Mouse (Mus musculus): ENCODE data around the gene Olfr347.

The Olfr347 gene

DNA sequence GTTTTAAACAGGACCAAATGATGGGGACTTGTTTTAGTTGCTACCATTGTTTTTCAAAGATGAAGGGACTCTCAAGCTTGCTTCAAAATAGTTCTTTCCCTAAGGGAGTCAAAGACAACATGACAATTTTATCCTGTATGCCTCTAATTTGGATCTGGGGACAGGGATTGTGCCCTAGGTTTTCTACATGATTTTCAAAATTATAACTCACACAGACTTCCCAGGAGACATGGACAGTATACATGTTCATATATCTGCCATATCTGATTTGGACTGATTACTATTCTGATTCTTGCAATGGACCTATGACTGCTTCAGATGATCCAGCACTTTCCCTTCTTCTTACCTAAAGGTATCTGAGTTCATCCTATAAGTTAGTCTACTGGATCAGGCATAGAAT lies at the start of gene Olfr347:
Olfr347 (plus strand) TSS at position 301 of the 400 bp plus-strand sequence.

GRCm38 (mm10) chr2:36685488-36685887 lies 46.2 kb upstream of the Olfr347 start, which contains the start of gene Olfr346:
TSS of gene Olfr346 (plus strand) at chr2:36685788.
- 85% methylated on average over 1 of the region's 1 CpGs for WGBS

DNA sequence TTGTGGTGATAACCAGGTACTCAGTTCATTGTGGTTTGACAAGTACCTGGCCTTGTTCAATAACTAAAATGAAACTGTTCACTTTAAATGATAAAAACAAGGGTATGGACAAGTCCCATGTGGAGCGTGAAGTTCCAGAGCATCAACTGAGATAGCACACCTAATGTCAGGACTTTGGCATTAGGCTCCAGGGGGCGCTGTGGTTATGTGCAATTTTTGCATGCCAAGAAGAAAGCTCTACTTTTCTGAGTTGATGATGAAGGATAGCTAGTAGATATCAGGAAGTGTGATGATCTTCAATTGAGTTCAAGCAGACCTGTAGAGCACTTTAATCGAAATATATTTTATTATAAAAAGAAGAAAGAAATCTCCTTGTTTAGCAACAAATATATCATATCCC lies 4.5 kb downstream of the Olfr347 start:
- WGBS: 54% methylated on average over 3 of the region's 3 CpGs

GRCm38 (mm10) chr2:36783976-36784375 lies 52.3 kb downstream of the Olfr347 start, which contains the start of gene Olfr348:
TSS of gene Olfr348 (plus strand) at chr2:36784276.
- WGBS: 63% methylated on average over 2 of the region's 2 CpGs
